Mouse (Mus musculus): ENCODE data around the gene Rtkn2. TPM values are rescaled to one million over a fixed set of nuclear protein-coding genes. Genes with fewer than 3 reads are reported as not detected.

Rtkn2 gene
- polyA plus RNA-seq, 1 experiment, result not detected

DNA sequence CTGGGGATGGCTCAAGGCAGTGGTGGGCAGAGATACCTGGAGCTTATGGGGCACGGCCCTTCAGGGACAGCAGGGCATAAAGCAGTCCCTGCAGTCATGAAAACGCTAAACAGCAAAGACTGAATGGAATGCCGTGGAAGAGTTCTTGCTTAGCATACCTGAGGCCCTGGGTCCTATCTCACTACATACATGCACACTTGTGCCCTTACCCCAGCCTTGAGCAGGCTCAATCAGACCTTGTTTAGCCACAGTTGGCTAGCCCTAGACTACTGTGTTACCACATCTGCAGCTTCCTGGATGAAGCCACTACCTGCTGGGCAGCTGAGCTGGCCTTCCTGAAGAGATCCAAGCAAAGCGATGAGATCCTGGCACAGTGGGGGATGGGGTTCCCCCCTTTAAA lies 93.3 kb downstream of the Rtkn2 start:
- no peak for TF ChIP-seq GATA1 (IDR thresholded peaks at IDR 0.05; ENCODE audit: low read length)

DNA sequence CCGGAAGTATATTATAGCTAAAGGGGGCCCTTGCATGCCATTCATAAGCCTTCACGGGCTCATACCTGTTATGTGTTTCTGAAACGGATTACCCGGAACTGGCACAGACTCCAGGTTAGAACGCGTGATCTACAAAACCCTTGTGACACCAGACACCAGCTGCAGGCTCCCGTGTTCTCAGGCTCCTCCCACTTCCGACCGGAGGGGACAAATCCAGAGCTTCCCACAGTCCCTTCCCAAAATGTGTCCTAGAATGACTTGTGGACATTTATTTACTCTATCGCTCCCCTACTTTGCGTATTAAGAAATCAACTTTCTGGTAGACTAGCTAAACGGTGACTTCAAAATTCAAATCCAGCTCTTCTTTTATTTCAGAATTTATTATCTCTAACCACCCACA lies 94.9 kb downstream of the Rtkn2 start:
- TF ChIP-seq GATA1 (IDR thresholded peaks at IDR 0.05; ENCODE audit: low read length), result no peak

DNA sequence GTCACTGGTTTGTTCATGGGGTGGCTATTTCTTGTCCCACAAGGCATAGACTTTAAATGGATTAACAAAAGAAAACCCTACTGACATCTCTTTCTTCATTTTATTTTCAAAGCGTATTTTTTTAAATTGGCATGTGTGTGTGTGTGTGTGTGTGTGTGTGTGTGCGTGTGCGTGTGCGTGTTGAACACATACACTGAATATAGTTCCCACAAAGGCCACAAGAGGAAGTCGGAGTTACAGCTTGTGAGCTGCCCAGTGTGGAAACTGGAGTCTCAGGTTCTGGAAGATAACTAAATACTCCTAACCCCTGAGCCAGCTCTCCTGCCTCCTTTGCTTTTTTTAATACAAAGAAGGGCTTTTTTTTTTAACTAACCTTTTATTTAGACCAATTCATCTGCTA lies 95.8 kb downstream of the Rtkn2 start:
- TF ChIP-seq GATA1 (IDR thresholded peaks at IDR 0.05; ENCODE audit: low read length), result no peak

DNA sequence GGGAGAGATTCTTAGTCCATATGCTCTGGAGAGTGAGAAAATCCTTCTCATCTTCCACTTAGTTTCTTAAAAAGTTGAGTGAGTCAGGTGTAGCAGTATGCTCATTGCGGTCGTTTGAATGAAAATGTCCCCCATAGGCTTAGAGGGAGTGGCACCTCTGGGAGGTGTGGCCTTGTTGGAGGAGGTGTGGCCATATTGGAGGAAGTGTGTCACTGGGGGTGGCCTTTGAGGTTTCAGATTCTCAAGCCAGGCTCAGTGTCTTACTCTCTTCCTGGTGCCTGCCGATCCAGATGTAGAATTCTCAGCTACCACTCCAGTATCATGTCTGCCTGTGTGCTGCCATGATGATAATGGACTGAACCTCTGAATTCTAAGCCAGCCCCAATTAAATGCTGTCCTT lies 99.3 kb downstream of the Rtkn2 start:
- TF ChIP-seq GATA1 (IDR thresholded peaks at IDR 0.05; ENCODE audit: low read length), result no peak

DNA sequence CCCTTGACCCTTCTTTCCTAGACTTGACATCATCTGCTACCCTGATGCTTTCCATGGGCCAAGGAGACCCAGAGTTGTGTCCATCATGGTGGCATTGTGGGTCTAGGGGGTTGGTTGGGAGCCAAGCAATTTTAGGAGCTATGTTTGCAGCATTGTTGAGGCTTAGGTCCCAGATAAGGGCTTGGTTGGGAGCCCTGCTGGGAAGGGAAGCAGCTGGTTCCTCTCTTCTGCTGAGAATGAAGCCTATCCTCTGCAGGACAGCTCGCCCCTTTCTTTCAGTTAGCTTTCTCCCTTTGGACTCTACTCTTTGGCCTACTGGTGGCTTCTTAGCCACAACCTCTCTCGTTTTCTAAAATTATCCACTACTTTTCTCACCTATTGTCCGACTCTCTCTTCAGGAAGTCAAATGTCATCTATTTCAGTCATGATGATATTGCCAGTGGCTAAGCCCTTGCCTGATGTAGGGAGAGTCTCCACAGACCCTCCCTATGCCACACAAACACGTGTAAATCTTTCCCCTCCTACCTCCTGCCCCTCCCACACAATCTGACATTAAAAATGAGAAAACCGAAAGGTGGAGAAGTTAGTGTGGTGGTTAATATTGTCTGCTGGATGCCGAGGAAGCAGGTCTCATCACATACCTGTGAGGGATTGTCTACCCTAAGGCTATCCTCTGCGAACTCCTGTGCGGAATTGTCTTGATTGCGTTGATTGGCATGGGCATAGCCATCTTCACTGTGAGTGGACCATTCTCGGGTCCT lies 100.7 kb downstream of the Rtkn2 start:
- TF ChIP-seq GATA1 (IDR thresholded peaks at IDR 0.05; ENCODE audit: low read length), result no peak

DNA sequence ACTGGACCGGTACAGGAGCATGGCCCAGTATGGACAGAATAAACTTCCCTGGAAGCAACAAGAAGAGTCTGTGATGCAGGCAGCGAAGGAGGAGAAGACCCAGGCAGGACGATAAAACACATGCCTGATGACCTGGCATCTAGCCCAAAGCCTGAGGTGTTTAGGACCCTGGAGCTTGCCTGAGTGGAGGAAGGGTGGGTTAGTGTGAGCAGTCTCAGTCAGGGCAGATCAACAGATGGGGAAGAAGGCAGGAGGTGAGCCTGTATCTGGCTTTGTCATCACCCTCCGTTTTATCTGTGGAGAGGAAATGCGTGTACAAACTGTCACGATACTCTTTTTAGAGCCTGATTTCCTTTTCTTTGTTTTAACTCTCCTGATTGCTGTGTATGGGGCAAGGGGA lies 102.3 kb downstream of the Rtkn2 start:
- TF ChIP-seq GATA1 (IDR thresholded peaks at IDR 0.05; ENCODE audit: low read length), result no peak

DNA sequence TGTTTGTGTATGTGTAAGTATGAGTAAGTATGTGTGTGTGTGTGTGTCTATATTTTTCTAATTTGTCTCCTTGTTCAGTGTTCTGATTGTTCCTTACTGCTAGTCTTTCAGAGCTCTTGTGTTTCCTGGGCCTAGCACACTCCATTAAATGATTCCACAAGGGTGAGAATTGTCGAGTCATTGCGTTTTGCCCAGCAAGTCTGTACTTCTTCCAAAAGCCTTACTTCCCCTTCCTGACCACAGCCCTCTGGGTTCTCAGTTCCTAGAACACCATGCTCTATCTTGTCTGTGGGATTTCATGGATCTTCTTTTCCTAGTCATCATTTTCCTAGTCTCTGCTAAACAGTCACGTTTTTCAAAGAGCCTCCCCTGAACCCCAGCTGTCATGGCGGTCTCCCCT lies 106.2 kb downstream of the Rtkn2 start:
- no peak for TF ChIP-seq GATA1 (IDR thresholded peaks at IDR 0.05; ENCODE audit: low read length)

DNA sequence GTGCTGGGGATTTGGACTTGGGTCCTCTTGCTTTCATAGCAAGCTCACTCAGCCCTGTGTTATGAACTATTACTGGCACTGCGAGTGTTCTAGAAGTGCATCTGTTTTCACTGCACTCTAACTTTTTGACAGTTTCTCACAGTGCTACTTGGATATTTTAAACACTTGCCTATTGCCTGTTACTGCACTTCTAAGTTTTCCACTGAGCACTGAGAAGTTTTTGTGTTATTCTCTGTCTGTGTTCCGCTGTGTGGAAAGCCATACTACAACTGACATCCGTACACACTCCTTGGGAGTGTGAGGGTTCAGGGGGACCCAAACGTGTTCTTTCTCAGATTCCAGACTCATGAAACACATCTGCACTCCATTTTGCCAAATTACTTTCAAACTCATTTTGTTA lies 107.6 kb downstream of the Rtkn2 start:
- TF ChIP-seq GATA1 (IDR thresholded peaks at IDR 0.05; ENCODE audit: low read length), result no peak

DNA sequence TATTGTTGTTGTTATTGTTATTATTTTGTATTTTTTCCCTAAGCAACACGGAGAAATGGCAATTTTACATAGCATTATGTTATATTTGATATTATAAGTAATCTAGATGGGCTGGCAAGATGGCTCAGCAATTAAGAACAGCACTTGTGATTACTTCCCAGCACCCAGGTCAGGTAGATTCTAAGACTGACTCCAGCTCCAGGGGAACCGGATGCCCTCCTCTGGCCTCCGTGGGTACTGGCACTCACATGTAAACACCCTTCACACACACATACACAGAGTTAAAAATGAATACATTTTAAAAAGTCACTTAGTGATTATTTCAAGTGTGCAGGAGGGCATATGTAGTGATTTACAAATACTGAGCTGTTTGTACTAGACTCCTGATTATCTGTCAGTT lies 108.4 kb downstream of the Rtkn2 start:
- TF ChIP-seq GATA1 (IDR thresholded peaks at IDR 0.05; ENCODE audit: low read length), result no peak

DNA sequence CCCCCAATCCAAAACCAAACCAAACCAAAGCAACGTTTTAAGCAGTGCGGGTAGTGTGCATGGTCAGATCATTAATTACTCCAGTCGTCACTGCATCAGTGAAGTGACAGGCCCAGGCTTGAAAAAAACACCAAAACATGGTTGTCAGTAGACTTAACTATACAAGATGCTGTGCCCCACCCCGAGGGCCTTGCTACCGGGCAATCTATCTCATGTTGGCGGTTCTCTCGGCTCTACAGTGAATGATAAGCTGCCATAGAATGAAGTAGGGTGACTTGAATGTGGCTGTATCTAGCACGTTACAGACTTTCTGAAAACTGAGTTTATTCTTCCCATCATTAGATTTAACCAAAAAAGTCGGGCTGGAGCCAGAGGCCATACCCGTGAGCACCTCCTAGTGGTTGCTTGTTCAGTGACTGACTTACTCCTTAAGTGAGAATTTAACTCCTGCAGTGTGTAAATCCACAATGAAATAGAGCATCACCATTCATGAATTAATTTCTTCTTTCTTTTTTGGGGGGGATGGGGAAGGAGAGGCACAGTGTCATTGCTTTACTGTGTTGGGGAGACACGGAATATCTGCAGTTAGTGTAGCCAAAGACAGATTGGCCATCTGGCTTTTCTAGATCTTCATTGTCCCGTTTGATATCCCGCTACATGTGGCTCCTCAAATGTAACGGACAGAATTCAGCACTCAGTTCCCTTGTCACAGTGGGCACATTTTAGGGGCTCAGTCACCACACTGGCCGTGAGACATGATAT lies 110.2 kb downstream of the Rtkn2 start:
- no peak for TF ChIP-seq GATA1 (IDR thresholded peaks at IDR 0.05; ENCODE audit: low read length)

DNA sequence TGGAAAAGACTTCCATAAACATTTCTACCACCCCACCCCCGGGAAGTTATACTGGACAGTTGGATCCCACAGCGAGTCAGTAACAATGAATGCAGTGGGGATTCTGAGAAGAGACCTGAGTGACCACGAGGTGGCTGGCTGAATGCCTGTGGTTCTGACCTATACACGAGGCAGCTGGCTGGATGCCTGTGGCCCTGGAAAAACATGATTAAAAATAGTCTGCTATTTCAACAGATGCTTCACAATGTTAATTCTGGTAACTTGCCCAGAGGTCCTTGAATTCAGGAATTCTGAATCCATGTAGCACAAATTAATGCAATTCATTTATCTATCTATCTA lies 110.8 kb downstream of the Rtkn2 start:
- TF ChIP-seq GATA1 (IDR thresholded peaks at IDR 0.05; ENCODE audit: low read length), result no peak

DNA sequence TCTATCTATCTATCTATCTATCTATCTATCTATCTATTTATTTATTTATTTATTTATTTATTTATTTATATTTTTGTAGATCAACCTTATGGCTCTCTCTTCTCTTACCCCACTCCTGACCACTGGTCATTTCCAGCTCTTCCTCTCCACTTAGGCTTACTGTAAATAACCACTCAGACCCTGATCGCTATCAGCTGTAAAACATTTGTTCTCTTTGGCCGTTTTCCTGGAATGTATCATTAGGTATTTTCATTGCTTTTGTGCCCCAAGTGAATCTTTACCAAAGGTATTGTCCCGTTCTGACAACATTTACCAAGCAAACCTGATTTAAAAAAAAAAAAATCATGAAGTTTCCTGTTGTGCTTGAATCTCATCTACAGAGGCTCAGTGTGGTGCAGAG lies 111.2 kb downstream of the Rtkn2 start:
- TF ChIP-seq GATA1 (IDR thresholded peaks at IDR 0.05; ENCODE audit: low read length), result no peak

DNA sequence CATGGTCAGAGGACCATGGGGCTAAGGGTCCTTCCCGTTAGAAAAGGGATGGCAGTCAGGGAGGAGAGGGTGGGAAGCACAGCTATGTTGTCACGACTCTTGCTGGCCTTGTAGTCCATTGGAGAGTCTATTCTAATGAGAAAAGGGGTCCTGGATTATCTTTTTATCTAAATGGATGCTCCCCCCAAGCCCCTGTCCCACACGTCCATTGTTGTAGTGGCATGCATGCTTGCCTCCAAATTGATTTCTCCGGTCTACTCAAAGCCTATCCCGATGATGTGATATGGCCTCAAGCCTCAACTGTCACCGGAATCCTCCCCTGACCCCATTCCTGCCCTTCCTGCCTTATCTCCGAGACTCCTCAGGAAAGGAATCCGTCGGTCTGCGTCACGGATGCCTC lies 111.6 kb downstream of the Rtkn2 start:
- TF ChIP-seq GATA1 (IDR thresholded peaks at IDR 0.05; ENCODE audit: low read length), result no peak

DNA sequence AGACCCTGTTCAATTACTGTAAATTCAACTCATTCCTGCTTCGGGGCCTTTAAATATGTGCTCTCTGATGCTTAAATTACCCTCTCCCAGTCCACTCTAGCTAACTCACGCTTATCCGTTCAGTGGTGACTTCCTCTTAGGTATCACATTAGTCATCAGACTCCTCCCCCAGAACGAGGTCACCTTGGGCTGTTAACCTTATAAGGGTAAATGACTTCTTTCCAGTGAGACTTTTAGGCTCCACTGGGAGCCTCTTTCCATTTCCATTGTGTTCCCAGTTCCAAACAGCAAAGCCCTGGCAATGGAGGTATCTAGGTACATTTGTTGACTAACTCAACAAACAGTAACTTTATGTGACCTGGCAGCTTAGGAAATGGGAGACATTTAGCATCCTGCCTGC lies 112.5 kb downstream of the Rtkn2 start:
- no peak for TF ChIP-seq GATA1 (IDR thresholded peaks at IDR 0.05; ENCODE audit: low read length)

DNA sequence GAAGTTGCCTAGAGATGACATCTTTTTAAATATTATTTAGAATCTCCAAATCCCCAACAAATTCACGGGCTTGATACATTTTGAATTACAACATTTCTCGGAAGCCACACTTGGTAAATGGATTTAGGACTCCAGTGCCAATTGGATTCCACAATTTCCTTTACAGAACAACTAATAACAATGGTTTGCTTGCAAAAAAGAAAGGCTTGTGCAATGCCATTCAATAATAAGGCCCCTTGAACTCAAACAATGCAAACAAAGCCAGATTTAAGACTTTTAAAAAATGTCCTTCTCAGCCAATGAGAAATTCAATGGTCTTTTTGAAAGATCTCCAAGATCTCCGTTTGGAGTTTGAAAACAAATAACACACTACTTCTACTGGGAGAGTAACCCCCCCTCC lies 114.1 kb downstream of the Rtkn2 start:
- TF ChIP-seq GATA1 (IDR thresholded peaks at IDR 0.05; ENCODE audit: low read length), result no peak

DNA sequence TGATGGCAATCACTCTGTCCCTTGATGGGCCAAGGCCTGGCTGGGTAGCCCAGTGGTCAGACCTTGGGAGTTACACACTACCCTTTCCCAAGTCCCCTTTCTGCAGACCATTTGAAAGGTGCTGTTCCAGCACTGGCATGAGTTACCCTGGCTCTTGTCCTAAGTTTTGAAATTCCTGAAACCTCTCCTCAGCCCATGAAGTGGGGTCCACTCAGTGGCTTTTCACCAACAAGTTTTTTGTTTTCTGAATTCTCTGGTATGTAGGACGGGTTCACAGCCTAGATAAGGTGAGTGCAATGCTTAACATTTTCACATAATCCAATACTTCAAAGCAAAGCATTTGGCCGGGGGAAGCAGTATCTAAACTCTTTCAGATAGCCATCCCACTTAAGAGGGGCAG lies 115.8 kb downstream of the Rtkn2 start:
- TF ChIP-seq GATA1 (IDR thresholded peaks at IDR 0.05; ENCODE audit: low read length), result no peak

DNA sequence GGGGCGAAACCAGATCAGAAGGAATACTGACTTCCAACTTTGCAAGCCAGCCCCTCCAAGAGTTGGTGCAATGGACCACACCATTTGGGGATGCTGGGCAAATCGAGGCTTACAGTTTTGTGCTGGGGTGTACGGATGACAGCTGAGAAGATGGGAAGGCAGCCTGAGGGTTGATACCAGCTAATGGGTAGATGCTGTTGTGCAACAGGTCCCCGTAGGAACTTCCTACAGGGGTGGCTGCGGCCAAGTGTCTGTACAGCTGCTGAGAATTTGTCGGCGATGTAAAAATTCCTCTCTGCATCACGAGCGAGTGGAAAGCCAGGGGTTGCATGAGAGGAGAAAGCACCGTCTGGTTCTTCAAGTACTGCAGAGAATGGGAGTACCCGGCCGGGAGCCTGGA lies 117.0 kb downstream of the Rtkn2 start:
- TF ChIP-seq GATA1 (IDR thresholded peaks at IDR 0.05; ENCODE audit: low read length), result no peak
